Mouse (Mus musculus) midbrain, embryonic 14.5 days (tissue): ENCODE data around the gene Txndc8. TPM values are rescaled to one million over a fixed set of nuclear protein-coding genes. Genes with fewer than 3 reads are reported as not detected.
A peak's percentile ranks its signal among the peaks of the same experiment; 100 is the strongest.

Experiments
- ATAC-seq: fragments of 200-750 bp; cut with Nextera tagmentation; 2 replicates; pipeline ENCODE4 v1.8.0; 2017; ENCODE audit warnings: moderate number of reproducible peaks, moderate library complexity; ENCODE audit not compliant: low FRiP score, low TSS enrichment
- DNase-seq: peaks from one replicate; pipeline ENCODE4 v3.0.0-alpha.2; 2015
- H3K27ac ChIP-seq: fragments of 300-500 bp; sonication (generic); replicated peaks from 2 replicates; pipeline ENCODE4 v1.5.1; 2014; ENCODE audit warnings: mild to moderate bottlenecking, low read depth, low read length, moderate library complexity
- H3K27me3 ChIP-seq: fragments of 300-500 bp; sonication (generic); 2 replicates; pipeline ENCODE4 v1.6.1; 2014; ENCODE audit warnings: low read length, control low read depth, mixed read lengths; ENCODE audit not compliant: control insufficient read depth, insufficient read depth
- H3K36me3 ChIP-seq: fragments of 300-500 bp; sonication (generic); 2 replicates; pipeline ENCODE4 v1.6.1; 2014; ENCODE audit warnings: low read length, control low read depth; ENCODE audit not compliant: control insufficient read depth, insufficient read depth
- H3K4me1 ChIP-seq: fragments of 300-500 bp; sonication (generic); 2 replicates; pipeline ENCODE4 v1.6.1; 2014; ENCODE audit warnings: mild to moderate bottlenecking, antibody characterized with exemption, low read length, control low read depth; ENCODE audit not compliant: control insufficient read depth, insufficient read depth
- H3K4me2 ChIP-seq: fragments of 300-500 bp; sonication (generic); 2 replicates; pipeline ENCODE4 v1.6.1; 2014; ENCODE audit warnings: mild to moderate bottlenecking, low read length, moderate library complexity
- H3K4me3 ChIP-seq: fragments of 300-500 bp; sonication (generic); replicated peaks from 2 replicates; pipeline ENCODE4 v1.5.1; 2014; ENCODE audit warnings: low read depth, low read length
- H3K9ac ChIP-seq: fragments of 300-500 bp; sonication (generic); replicated peaks from 2 replicates; pipeline ENCODE4 v1.6.1; 2014; ENCODE audit warnings: mild to moderate bottlenecking, low read length, moderate library complexity
- H3K9me3 ChIP-seq: fragments of 300-500 bp; sonication (generic); 2 replicates; pipeline ENCODE4 v1.6.1; 2016; ENCODE audit warnings: low read length, control low read depth, mixed read lengths; ENCODE audit not compliant: control insufficient read depth
- WGBS: fragments of 180-500 bp; shearing (Covaris S2); extraction: QIAGEN DNeasy Blood & Tissue Kit; methylation state at CpG from one replicate; pipeline ENCODE4 v1.1.7; 2014; 5-methylcytosine and 5-hydroxymethylcytosine counted together
- polyA plus RNA-seq: library from polyadenylated mRNA; unstranded; fragments of >200 nt; fragmentation: Nextera tagmentation; extraction: Ambion mirVana; gene quantifications from 2 replicates; pipeline ENCODE4 v1.2.1, GENCODE M21; 2014

Txndc8 gene
- polyA plus RNA-seq, 1 experiment from 2014 or later: not detected

DNA sequence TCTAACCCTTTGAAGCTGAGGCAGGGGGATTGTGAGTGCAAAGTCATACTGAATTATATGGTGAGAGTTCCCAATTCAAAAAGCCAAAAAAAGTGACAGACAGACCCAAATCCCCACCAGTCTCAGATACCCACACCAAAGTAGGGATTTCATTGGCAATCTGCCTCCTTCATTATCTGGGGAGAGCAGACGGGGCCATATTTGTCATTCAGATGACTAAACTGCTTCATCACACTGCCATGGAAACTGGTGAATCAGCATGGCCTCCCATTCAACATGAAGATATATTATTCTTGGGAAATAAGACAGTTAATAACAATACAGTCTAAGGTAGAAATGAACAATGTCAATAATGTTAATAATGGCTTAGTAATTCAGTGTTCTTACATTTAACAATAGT lies 44.8 kb downstream of the Txndc8 start:
- DNase-seq (peak; percentile 28), ATAC-seq (no peak)
- H3K4me2 ChIP-seq: no peak overlapping the region
- no peaks in the 10 kb centered on the region for H3K27me3 ChIP-seq
- no peak overlapping the region for H3K9ac ChIP-seq
- H3K36me3 ChIP-seq: no peaks in the 10 kb centered on the region
- H3K4me3 ChIP-seq: no peak overlapping the region
- WGBS: 12% methylated on average over 1 of the region's 1 CpGs
- H3K27ac ChIP-seq: no peak overlapping the region
- no peaks in the 10 kb centered on the region for H3K9me3 ChIP-seq
- no peaks in the 10 kb centered on the region for H3K4me1 ChIP-seq

DNA sequence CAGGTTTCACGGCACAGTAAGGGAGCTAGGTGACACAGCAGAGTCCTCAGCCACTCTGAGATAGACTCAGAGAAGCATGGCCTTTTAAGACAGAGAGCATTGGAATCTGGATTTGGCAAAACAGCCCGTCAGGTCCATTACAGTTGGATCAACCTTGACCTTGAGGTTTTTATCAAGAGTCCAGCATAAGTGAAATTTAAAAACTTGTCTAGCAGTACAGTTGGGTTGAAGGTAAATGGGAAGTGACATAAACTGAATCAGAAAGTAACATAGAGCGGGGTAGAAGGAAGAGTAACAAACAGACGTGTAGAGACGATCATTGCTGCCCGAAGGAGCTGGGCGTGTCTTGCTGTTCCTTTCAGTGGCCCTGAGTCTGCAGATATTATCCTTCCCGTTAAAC lies 49.9 kb downstream of the Txndc8 start:
- H3K4me1 ChIP-seq: peaks cover 12% of the 10 kb centered on the region
- ATAC-seq (no peak), DNase-seq (no peak)
- no peak overlapping the region for H3K4me3 ChIP-seq
- H3K9ac ChIP-seq: no peak overlapping the region
- no peaks in the 10 kb centered on the region for H3K9me3 ChIP-seq
- H3K4me2 ChIP-seq: no peak overlapping the region
- WGBS: 92% methylated on average over 8 of the region's 8 CpGs
- no peaks in the 10 kb centered on the region for H3K27me3 ChIP-seq
- H3K36me3 ChIP-seq: no peaks in the 10 kb centered on the region
- H3K27ac ChIP-seq: no peak overlapping the region

DNA sequence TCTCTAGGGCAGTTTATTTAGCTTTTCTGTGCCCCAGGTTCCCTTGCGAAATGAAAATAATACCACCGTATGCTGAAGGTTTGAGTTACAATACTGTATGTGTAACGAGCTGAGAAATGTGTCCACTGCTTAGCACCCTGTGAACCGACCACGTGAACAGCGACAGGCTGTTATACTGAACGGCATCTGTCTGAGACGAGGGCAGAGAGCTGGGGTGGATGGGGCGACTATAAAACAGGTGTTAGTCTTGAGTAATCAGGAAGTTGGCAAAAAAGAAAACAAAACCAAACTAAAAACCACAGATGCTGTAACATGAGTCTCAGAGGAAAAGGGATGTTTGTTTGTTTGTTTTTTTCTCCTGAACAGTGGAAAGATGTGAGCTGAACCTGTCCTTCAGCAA lies 50.8 kb downstream of the Txndc8 start:
- H3K4me3 ChIP-seq: no peak overlapping the region
- ATAC-seq (no peak), DNase-seq (no peak)
- WGBS: 88% methylated on average over 9 of the region's 9 CpGs
- no peak overlapping the region for H3K4me2 ChIP-seq
- no peak overlapping the region for H3K27ac ChIP-seq
- peaks cover 12% of the 10 kb centered on the region for H3K4me1 ChIP-seq
- no peaks in the 10 kb centered on the region for H3K36me3 ChIP-seq
- no peaks in the 10 kb centered on the region for H3K27me3 ChIP-seq
- no peaks in the 10 kb centered on the region for H3K9me3 ChIP-seq
- H3K9ac ChIP-seq: no peak overlapping the region

DNA sequence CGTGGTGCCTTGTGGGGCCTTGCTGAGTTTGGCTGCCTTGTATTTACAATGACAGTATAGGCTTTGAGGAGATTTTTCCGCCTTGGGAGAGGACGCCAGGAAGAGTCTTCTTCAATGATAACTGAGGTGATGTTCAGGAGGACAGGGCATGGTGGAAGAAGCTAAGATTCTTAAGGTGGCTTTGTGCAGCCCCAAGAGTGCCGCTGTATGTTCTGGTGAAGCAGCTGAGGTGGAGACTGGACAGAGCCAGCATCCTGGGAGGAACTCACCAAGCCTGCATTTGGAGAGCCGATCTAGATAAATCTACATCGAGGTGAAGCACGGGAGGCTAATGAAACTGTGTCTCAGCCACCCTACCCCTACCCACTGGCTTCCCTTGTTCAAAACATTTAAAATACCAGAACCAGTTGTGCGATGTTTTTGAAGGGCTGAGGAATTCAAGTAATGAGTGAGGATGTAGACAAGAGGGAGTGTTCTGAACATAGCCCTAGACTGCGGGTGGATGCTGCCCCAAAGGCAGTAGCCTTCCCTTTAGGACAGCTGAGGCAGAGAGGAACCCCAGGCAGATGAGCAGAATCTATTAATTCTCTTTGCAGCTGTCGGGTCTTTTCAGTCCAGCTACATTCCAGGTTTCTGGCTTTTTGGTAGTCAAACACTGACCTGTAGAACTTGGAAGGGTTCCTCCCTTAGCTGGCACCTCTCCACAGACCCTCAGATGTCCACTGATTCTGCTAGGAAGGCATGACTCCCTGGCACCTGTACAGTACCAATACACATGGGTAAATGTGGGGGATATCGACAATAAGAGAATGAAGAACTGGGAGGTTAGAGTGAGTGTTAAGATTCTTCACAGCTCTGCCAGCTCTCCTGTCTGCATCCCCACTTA lies 51.5 kb downstream of the Txndc8 start:
- H3K27me3 ChIP-seq: no peaks in the 10 kb centered on the region
- ATAC-seq (no peak), DNase-seq (no peak)
- H3K4me1 ChIP-seq: peaks cover 12% of the 10 kb centered on the region
- H3K27ac ChIP-seq: 0 out of 2 replicates have a peak overlapping the region, but pooled peaks have one; percentile 87
- H3K4me2 ChIP-seq: peak overlapping the region; percentile 84
- H3K9me3 ChIP-seq: no peaks in the 10 kb centered on the region
- peak overlapping the region; percentile 83 for H3K4me3 ChIP-seq
- H3K9ac ChIP-seq: peak overlapping the region; percentile 45; the same call in 1 of the 2 replicates
- WGBS: 52% methylated on average over 11 of the region's 11 CpGs
- no peaks in the 10 kb centered on the region for H3K36me3 ChIP-seq

DNA sequence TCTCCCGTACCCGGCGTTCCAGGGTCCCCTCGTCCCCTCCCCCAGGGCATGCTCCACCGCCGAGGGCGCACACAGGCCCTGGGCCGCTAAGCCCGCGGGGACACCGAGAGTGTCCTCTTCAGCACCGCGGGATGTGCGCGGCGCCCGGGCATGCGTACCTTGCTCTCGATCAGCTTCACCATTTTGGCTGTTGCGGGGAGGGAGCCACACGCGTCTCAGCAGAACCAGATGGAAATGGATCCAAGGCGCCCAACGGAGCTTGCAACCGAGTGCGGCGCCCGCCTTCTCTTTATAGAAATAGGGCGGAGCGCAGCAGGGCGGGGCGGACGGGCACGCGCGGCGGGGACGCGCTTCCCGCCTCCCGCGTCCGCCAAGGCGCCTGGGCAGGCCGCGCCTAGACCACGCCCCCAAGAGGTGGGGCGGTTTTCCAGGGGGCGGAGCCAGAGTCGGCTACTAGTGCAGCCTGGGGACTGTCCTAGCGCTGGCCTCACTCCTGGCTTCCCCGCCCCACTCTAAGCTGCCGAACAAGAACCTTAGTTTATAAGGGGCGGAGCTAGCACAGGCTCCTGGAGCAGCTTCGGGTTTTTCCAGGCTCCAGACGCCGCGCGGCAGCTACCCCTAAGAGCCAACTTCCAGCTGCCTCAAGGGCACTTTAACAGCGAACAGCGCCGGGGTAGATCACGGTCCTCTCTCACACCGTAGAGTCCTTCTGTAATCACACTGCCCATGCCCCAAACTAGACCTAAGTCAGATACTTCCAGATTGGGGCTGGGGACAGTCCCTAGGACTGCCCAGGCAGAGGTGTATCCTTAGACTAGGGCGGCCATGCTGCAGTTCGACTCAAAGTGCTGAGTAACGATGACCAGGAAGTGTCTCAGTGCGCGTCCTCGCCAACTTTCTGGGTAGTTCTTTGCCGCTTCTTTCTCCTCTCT lies 52.6 kb downstream of the Txndc8 start, which contains the start of gene Txn1:
Txn1 (minus strand) TSS at position 383 of the 932 bp plus-strand sequence.
- ATAC-seq (peak; percentile 96), DNase-seq (peak; percentile 98)
- Histone ChIP-seq H3K27ac (peak within 1 kb of the TSS; percentile 87), H3K4me1 (peaks cover 12% of the 10 kb centered on the region), H3K36me3 (peaks cover 5% of the 10 kb centered on the region), H3K27me3 (no peaks in the 10 kb centered on the region), H3K4me3 (peak within 1 kb of the TSS; percentile 83), H3K4me2 (peak within 1 kb of the TSS; percentile 84), H3K9ac (peak within 1 kb of the TSS; percentile 86), H3K9me3 (no peaks in the 10 kb centered on the region)
- under 1% methylated on average over 70 of the region's 71 CpGs for WGBS

DNA sequence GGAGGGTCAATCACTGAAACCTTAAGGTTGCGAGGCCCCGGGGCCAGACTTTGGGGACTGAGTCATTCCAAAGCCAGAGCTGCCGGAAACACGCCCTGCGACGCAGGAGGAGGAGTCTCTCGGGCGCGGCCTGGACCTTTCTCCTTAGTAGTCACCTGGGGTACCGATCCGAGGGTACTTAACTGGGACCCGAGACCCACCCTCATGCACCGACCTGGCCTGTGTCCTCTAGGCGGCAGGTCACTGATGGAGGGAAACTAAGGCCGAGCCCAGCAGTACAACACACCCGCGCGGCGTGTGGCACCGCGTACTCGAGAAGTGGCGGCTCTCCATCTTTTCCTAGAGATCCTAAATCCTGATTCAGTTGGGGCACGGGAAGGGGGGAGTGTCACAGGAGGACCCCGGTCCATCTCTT lies 53.4 kb downstream of the Txndc8 start:
- H3K4me2 ChIP-seq: peak overlapping the region; percentile 84
- no peaks in the 10 kb centered on the region for H3K27me3 ChIP-seq
- WGBS: under 1% methylated on average over 25 of the region's 25 CpGs
- peaks cover 13% of the 10 kb centered on the region for H3K36me3 ChIP-seq
- ATAC-seq: peak; percentile 47
- DNase-seq: peak; percentile 75
- H3K4me1 ChIP-seq: peaks cover 12% of the 10 kb centered on the region
- H3K9ac ChIP-seq: peak overlapping the region; percentile 86
- peak overlapping the region; percentile 87 for H3K27ac ChIP-seq
- H3K4me3 ChIP-seq: peak overlapping the region; percentile 83
- no peaks in the 10 kb centered on the region for H3K9me3 ChIP-seq

DNA sequence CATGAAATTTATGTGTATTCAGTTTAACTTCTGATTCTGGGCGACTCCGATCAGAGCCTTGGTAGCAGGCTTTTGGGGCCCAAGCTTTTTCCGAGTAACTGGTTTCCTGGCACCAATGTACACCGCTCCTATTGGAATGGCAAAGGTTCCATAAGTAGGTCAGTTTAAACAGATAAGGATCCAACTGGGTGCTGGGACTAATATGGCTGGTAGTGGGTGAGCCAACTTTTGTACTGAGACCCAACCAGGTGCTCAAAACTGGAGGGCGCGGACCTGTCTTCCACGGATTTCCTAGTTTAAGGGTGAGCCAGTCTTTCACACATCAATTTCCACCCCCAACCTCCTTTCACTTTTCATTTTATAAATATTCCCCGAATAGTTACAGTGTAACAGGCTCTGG lies 53.9 kb downstream of the Txndc8 start:
- Histone ChIP-seq H3K27ac (no peak overlapping the region), H3K36me3 (peaks cover 19% of the 10 kb centered on the region), H3K4me2 (peak overlapping the region; percentile 84), H3K4me3 (peak overlapping the region; percentile 83), H3K4me1 (peaks cover 12% of the 10 kb centered on the region), H3K9me3 (no peaks in the 10 kb centered on the region), H3K27me3 (no peaks in the 10 kb centered on the region), H3K9ac (peak overlapping the region; percentile 86; the same call in 1 of the 2 replicates)
- no peak for ATAC-seq
- DNase-seq: no peak
- WGBS: 77% methylated on average over 8 of the region's 8 CpGs

DNA sequence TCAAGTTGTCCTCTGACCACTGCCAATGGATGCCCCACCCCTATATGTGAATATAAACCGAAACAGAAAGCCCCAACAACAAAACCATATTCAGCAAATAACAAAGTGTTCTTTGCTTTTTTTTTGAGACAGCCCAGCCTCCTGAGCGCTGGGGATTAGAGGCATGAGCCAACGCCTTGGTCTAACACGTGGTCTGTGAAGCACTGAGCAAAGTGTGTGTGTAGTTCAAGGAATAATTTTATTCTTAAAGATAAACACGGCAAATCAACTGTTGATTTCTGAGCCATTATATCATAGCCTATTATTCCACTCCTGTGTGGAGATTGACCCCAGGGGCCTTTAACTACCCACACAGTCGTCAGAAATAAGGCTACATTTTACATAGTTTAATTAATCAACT lies 54.3 kb downstream of the Txndc8 start:
- peaks cover 23% of the 10 kb centered on the region for H3K36me3 ChIP-seq
- 69% methylated on average over 6 of the region's 6 CpGs for WGBS
- H3K27me3 ChIP-seq: no peaks in the 10 kb centered on the region
- H3K4me2 ChIP-seq: peak overlapping the region; percentile 84
- H3K27ac ChIP-seq: no peak overlapping the region
- peaks cover 12% of the 10 kb centered on the region for H3K4me1 ChIP-seq
- no peak overlapping the region for H3K9ac ChIP-seq
- DNase-seq (no peak), ATAC-seq (no peak)
- no peaks in the 10 kb centered on the region for H3K9me3 ChIP-seq
- H3K4me3 ChIP-seq: peak overlapping the region; percentile 83
